Mouse (Mus musculus): ENCODE results near the gene Wdpcp.
"Not testable (repeated sequence)": the region's sequence is repeated elsewhere in the genome, so short reads cannot be mapped to it uniquely, and the experiment has no call there.

The Wdpcp gene

DNA sequence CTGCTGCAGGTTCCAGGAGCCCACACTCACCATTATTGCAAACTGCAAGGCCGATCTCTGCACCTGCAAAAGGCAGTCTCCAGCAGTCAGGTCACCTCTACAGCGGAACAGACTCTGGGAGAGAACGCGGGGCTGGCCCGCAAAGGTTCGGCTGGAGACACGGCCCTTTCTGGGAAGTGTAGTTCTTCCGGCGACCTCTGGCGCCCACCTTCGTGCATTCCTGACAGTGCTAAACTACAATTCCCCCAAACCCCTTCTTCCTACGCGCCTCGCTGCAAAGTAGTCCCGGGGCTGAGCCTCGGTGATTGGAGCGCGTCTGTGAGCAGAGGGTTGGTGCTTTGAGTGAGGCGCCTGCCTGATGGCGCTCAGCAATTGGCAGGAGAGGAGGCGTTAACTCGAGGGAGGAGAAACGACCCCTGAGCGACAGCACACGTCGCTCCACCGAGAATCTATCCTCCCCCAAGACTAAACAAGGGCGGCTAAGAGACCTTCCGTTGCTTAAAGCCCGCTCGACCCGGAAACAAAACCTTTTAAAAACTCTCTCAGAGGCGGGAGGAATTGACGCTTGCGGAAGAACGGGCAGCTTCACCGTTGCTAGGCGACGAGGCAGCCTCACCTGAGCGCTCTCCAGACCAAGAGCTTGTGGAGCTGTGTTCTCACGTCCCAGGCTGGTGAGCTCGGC, at the start of gene Wdpcp, which contains the start of gene Mdh1:
Gene Wdpcp (plus strand): TSS at position 536 of the 682 bp plus-strand sequence.
Gene Mdh1 (minus strand): TSS at position 668 of the 682 bp plus-strand sequence.
- peak; percentile 94 for DNase-seq (ENCODE audit: low read depth, low spot score)

DNA sequence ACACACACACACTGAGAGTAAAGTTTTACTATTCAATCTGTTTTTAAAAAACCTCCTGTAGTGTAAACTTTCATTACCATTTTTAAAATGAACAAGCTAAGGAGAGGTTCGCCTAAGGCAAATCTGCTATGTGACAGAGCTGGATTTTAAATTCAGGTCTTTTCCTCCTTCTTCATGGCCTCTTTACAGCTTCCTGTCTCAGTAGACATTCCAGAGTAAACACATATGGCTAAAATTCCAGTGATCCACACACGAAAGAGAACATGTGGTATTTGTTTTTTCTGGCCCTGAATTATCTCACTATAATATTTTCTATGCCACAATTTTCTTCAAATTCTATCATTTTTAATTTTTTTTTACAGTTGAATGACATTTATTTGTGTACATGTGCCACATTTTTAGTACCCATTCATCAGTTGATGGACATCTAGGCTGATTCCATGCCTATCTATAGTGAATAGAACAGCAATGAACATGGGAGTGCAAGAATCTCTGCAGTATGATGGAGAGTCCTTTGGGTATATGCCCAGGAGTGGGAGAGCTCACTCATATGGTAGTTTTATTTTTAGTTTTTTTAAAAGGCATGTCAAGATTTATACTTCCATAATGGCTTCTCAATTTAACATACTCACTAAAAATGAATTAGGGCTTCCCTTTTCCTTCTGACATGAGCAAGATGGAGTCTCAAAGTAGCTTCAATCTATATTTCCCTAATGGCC, 43.2 kb upstream of the Wdpcp start:
- DNase-seq (ENCODE audit: low read depth, low spot score), result no peak

- DNase-seq (ENCODE audit: low read depth, low spot score), result not testable (repeated sequence)
Observed at GRCm38 (mm10) chr11:21530856-21531255, 41.2 kb upstream of the Wdpcp start.

DNA sequence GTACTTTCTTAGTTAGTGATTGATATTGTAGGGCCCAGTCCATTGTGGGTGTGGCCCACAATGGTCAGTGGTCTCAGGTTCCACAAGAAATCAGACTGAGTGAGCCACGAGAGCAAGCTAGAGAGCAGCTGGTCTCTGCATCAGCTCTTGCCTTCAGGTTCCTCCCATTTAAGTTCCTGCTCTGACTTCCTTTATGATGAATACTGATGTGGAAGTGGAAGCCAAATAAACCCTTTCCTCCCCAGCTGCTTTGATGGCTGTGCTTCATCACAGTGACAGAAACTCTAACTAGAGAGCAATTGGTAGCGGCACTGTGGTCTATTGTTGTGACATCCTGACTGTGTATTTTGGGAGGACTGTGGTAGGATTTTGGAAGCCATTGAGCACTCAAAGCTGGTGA, 32.0 kb upstream of the Wdpcp start:
- no peak for DNase-seq (ENCODE audit: low read depth, low spot score)

DNA sequence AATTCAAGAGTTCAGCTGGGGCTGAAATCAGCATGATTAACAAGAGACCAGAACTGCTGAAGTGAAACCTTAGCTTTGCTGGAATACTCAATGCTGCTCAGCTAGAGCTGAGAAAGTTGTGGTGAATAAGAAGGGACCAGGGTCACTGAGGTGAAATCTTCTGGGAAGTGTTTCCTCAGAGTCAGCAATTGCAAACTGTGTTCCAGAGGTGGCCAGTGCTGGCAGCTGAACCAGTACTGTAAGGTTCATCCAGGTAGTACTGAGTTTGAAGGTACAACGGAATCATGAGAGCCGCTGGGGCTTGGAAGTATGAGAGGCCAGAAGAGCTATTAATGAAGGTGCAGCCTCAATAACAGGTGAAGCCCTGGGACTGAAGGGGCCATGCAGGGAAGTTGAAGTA, 31.4 kb upstream of the Wdpcp start:
- DNase-seq (ENCODE audit: low read depth, low spot score), result no peak

DNA sequence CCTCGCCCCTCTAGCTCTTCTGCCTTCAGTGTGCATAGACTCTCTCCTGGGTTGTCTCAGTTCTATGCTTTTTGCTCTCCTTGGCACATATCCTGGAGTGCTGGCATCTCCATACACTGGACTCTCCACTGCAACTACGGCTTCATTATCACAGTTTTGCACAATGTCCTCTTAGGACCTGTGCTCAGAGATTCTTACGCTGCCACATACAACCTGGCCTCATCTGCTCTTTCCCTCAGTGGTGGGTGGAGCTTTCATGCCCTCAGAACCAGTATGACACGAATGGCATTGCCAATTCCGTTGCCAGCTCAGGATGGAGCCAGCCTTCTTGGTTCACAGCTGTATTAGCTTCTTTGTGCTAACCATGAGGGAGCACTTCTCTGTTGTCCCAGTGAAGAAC, 29.3 kb upstream of the Wdpcp start:
- no peak for DNase-seq (ENCODE audit: low read depth, low spot score)

DNA sequence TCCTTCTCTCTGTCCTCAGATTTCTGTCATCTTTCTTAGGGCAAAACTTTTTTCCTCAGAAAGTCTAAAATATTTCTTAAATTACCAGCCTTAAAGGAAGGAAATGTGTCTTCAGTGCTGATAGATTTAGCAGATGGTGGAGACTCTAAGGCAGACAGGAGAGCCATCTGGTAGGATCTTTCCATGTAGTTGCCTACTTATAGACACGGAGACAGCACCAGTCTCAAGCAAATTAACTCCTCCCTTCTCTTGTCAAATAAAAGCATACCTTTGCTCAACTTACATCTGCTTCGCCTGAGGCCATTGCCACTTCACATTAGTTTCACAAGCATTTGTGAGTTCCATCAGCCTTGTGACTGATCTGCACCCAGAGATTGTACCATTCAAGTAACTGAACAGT, 27.0 kb upstream of the Wdpcp start:
- no peak for DNase-seq (ENCODE audit: low read depth, low spot score)

- DNase-seq (ENCODE audit: low read depth, low spot score), result no peak
Observed at GRCm38 (mm10) chr11:21545951-21546350, 26.1 kb upstream of the Wdpcp start.

GRCm38 (mm10) chr11:21546671-21547070, 25.4 kb upstream of the Wdpcp start:
- no peak for DNase-seq (ENCODE audit: low read depth, low spot score)

DNA sequence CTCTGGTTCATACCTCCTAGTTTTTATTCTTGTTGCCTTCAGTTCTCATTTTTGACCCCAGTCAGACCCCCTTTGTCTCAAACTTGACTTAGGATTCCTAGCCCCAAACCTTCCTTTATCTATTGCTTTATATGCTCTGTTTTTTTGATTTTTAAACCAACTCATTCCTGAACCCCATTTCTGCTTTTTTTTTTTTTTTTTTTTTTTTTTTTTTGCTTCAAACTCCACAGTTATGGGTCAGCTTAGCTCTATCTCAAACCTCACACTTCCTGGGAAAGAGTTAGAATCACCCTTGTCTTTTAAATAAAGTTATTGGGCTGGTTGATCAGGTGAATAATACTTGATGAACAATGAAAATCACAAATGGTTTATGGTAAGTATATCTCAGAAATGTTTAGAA, 24.5 kb upstream of the Wdpcp start:
- no peak for DNase-seq (ENCODE audit: low read depth, low spot score)

DNA sequence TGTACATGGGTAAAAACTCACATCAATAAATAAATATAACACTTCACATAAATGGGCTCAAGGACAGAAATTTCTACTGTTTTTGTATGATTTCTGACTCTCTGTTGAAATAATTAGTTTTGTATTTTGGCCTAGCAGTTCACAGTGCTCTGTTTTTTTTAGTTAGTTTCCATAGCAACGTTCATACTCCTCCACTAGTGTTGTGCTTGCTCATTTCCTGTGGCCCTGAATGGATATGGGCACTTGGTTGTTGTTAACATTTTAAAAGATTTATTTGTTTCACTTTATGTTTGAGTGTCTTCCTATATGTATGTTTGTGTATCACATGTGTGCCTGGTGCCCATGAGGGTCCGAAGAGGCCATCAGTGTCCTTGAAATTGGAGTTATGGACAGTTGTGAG, 23.0 kb upstream of the Wdpcp start:
- no peak for DNase-seq (ENCODE audit: low read depth, low spot score)

- no peak for DNase-seq (ENCODE audit: low read depth, low spot score)
Observed at GRCm38 (mm10) chr11:21549754-21550153, 22.3 kb upstream of the Wdpcp start.

DNA sequence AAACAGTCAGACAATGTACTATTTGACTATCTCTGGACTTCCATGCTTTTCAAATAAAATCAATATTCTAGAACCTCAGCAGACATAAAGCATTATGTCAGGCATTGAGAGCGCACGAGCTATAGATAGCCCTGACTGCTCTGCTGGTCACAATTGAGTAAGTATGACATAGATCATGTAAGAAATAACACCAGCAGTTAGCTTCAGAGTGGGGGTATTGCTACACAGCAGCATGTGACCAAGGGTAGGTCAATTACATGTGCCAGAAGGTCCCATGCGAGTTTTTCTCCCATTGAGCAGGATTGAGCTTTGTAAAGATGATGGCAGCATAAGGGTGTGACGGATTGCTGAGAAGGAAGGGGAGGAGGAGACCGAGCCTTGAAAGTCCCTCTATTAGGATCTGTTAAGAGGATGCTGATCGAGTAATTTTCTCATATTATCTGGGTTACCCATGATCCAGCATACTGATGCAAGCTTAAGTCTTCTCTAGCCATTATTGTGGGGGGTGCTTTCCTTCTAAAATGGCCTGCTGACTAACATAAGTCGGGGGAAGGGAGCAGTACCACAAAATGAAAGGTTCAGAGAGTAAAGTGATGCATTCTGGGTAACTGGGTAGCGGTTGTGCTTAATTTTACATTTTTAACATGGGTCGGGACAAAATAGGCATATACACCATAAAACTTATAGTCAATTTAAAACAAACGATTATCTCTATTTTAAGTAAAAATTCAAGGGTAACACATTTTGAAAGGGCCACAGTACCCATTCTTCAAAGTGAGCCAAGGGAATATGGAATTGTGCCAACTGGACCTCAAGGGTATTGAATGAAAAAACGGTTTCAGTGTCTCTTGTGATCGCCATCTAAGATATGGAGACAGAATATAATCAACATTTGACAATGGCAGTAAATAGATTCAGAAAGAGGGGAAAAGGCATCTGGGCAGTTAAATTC, 21.5 kb upstream of the Wdpcp start:
- no peak for DNase-seq (ENCODE audit: low read depth, low spot score)

GRCm38 (mm10) chr11:21552049-21552448, 20.0 kb upstream of the Wdpcp start:
- no peak for DNase-seq (ENCODE audit: low read depth, low spot score)

DNA sequence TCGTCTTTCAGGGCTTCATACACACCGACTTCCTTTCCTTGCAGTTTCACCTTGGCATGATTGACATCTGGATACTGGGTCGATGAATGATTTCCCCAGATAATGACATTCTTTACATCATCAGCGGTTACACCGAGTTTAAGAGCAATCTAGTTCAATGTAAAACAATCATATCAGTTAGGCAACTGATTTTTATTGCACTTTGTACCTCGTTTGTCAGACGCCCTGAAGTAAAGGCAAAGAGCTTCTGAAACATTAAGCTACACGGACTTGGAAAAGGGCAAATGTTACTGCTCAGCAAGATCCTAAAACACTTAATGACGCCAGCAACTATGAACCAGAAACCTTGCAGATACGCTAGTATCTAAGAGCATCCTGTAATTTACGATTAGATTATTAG, 12.3 kb upstream of the Wdpcp start:
- no peak for DNase-seq (ENCODE audit: low read depth, low spot score)

- no peak for DNase-seq (ENCODE audit: low read depth, low spot score)
Observed at GRCm38 (mm10) chr11:21561347-21561746, 10.7 kb upstream of the Wdpcp start.

- DNase-seq (ENCODE audit: low read depth, low spot score), result no peak
Observed at GRCm38 (mm10) chr11:21563617-21564325, 8.3 kb upstream of the Wdpcp start.

GRCm38 (mm10) chr11:21564681-21565405, 7.2 kb upstream of the Wdpcp start:
- no peak for DNase-seq (ENCODE audit: low read depth, low spot score)

- DNase-seq (ENCODE audit: low read depth, low spot score), result no peak
Observed at GRCm38 (mm10) chr11:21566934-21567333, 5.1 kb upstream of the Wdpcp start.

- no peak for DNase-seq (ENCODE audit: low read depth, low spot score)
Observed at GRCm38 (mm10) chr11:21567733-21568132, 4.3 kb upstream of the Wdpcp start.

- DNase-seq (ENCODE audit: low read depth, low spot score), result no peak
Observed at GRCm38 (mm10) chr11:21569002-21569401, 3.0 kb upstream of the Wdpcp start.
